Mouse (Mus musculus) left cerebral cortex, postnatal 10 days (tissue): ENCODE results near the gene Cxcl15. TPM values are rescaled to one million over a fixed set of nuclear protein-coding genes. Genes with fewer than 3 reads are reported as not detected.

ENCODE experiments used
- DNase-seq, 2 experiments: peaks; one replicate each; pipeline ENCODE4 v3.0.0; 2021 to 2022; ENCODE audit warnings: low spot score in 2 of 2, mixed read lengths in 1 of 2; ENCODE audit errors: extremely low spot score in 1 of 2
- intact Hi-C: fragments of 180-260 bp; cut with DNase I; formaldehyde crosslinking; loops from one replicate; pipeline ENCODE4 v1.15.1; 2025
- total RNA-seq, 2 experiments: library from RNA; stranded (reverse); gene quantifications; 2 replicates each; pipeline ENCODE4 v1.2.3; 2021

Gene Cxcl15
- not detected for total RNA-seq

DNA sequence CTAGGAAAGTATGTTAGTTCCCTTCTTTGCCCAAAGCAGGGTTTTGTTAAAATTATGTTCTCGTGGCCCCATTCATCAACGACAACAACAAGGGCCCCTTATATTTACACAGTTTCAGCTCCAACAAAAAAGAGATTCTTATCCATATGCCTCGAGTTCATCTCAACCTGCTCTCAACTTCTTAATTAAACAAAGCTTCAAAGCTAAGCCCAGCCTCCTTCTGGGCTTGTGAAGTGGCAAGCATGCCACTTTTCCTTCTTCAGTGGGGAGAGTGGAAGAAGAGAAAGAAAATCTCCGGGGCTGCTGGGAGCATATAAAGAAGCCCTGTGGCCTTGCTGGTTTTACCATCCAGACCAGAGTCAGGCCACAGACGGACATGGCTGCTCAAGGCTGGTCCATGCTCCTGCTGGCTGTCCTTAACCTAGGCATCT is at the start of gene Cxcl15:
Cxcl15 (plus strand) TSS at position 340 of the 431 bp plus-strand sequence.
- intact Hi-C loops: no loop called here
- no peak for DNase-seq

DNA sequence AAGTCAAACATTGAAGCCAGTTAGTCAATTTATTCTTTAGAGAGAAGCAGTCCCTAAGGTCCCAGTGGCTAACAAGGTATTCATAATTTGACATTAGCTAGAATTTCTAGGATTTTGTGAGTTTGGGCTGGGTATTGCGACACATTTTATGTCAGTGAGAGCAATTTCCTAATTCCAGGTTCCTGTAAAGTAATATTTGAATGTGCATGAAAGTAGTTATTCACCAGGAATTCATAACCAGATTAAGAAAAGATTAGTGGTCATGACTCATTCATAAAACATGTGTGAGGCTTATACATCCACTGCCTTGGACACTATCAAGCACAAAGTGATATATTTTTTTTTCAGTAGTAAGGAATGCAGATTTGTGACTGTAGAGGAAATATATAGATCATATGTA is 40.4 kb upstream of the Cxcl15 start:
- DNase-seq: no peak
- intact Hi-C loops: no loop called here

DNA sequence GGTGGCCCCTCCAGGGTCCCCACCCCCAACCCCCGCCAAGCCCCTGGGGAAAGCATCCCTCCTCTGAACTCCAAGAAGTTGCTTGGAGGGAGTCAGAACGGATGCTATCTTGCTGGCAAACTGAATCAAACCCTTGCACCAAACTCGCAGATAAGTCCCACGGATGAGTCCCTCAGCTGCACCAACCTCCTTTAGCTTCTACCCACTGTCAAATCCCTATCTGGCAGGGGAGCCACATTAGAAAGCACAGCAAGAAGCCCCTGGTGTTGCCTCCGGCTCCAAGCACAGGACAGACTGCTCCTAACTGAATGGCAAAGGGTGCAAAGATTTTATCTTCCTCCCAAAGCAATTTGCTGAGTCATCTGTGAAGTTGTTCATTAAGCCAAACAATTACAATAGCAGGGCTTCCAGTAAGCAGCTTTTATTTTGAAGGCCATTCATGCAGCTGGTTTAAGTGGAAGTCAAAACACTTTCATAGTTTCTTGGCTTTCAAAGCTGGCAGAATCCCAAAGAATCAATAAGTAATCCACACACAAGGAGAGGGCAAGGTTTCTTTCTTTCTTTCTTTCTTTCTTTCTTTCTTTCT is 36.2 kb upstream of the Cxcl15 start:
- intact Hi-C loops: no loop called here

DNA sequence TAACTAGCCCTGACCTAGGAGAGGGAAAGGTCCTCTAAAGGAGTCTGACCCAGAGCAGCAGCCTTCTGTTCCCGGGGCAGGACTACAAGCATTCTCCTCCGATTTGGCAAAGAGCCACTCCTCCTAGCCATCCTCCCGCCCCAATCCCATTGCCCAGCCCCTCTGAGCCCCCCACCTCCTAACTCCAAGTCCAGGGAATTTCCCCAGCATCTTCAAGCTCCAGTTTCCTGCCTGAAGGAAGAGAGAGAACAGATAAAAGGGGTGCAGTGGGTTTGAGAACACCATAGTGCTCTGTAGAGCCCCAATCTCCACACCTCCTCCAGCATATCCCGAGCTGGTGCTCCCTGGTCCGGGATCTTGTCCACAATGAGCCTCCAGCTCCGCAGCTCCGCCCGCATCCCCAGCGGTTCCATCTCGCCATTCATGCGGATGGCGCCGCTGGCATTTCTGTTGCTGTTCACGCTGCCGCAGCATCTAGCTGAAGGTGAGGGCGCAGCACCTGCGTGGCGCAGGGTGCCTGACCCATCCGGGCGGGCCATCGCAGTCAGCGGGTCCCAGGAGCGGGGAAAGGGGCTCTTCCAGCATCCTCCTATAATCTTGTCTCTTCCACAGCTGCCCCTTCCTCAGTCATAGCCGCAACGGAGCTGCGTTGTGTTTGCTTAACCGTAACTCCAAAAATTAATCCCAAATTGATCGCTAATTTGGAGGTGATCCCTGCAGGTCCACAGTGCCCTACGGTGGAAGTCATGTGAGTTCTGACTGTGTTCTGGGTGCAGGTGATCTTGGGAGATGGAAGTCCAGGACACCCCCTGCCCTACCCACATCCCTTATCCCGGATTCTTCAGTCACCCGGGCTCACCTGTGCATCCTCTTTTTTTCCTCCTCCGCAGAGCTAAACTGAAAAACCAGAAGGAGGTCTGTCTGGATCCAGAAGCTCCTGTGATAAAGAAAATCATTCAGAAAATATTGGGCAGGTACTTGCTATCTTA is 35.0 kb upstream of the Cxcl15 start, which contains the start of gene Cxcl5:
Cxcl5 (plus strand) TSS at position 284 of the 989 bp plus-strand sequence.
- intact Hi-C loops: no loop called here

More for the DNA sequence above, 36.2 kb upstream of the Cxcl15 start:
- no peak for DNase-seq

DNA sequence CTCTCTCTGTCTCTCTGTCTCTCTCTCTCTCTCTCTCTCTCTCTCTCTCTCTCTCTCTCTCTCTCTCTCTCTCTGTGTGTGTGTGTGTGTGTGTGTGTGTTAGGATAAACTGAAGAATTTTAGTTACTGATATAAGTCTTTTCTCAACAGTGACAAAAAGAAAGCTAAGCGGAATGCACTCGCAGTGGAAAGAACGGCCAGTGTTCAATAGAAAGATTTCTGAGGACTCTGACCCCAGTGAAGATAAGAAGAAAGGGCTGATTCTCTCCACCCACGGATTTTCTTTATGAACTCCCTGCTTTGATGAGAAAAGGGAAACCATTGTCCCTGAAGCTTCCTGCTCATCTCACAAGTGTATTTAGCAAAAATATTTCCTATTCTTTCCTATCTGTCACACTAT is 34.0 kb upstream of the Cxcl15 start:
- intact Hi-C loops: no loop called here
- DNase-seq: no peak

More for the DNA sequence above, 35.0 kb upstream of the Cxcl15 start, which contains the start of gene Cxcl5:
- DNase-seq: peak in 1 of 2 experiments; percentile 25

DNA sequence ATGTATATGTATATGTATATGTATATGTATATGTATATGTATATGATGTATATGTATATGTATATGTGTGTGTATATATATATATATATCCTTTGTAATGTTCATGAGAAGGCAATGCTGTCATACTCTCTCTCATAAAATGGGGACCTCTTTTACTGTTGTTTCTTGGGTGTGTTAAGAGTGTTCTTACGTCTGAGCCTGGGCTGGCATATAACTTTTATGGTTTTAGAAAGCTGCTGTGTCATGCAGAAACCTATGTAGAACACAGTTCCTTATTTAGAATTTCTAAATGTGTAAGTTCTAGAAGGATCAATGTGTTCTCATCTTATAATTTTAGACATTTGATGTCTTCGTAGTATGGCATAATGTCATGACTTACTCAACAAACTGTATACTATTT is 33.5 kb upstream of the Cxcl15 start:
- intact Hi-C loops: no loop called here

DNA sequence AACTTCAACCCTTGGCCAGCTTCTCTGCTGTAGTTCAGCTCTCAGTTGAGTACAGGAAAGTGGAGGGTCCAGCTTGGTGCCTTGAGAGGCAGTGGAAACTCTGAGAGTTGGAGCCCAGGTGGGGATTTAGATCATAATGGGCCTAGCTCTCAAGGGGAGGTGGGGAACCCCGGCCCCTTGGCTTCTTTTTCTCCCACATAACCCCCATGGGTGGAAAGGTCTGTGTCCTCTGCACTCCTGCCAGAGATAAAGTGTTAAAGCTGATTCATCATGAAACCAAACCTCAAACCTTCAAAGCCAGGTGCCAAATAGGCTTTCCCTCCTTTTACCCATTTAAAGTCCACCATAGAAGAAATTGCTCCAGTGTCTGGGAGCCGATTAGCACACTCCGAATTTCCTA is 32.5 kb upstream of the Cxcl15 start:
- intact Hi-C loops: no loop called here
- DNase-seq: no peak

More for the DNA sequence above, 33.5 kb upstream of the Cxcl15 start:
- DNase-seq: no peak

DNA sequence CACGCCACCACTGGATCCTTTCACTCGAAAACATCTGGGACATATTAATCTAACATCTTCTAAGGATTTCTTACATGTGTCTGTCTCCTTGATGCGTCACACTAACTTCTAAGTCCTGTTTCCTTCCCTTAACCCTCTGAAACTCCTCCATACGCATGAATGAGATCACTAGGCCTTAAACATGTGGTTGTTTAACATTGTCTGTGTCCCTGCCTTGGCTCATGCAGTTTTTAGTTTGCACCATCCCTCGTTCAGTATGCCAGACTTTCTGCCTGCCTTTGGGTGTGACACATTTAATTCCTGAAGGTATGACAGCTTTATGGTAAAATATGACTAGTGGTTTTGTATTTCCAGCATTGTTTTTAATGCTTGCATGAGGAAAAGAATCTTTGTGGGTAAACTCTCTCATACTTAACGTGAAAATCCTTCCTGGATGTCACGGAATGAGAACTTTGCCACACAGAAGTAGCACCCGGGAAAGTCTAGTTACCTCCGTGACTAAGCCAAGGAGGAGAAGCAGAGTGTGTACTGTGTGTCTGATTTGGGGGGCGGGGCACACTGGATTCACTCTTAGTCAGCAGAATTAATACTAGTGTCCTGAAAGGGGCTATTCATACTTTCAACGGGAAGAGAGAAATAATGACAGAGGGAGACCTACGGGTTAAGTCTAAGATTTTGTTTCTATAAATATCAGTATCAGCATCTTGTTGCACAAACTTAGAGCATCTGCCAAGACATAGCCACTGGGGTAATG is 30.2 kb upstream of the Cxcl15 start:
- intact Hi-C loops: no loop called here
- DNase-seq: no peak

DNA sequence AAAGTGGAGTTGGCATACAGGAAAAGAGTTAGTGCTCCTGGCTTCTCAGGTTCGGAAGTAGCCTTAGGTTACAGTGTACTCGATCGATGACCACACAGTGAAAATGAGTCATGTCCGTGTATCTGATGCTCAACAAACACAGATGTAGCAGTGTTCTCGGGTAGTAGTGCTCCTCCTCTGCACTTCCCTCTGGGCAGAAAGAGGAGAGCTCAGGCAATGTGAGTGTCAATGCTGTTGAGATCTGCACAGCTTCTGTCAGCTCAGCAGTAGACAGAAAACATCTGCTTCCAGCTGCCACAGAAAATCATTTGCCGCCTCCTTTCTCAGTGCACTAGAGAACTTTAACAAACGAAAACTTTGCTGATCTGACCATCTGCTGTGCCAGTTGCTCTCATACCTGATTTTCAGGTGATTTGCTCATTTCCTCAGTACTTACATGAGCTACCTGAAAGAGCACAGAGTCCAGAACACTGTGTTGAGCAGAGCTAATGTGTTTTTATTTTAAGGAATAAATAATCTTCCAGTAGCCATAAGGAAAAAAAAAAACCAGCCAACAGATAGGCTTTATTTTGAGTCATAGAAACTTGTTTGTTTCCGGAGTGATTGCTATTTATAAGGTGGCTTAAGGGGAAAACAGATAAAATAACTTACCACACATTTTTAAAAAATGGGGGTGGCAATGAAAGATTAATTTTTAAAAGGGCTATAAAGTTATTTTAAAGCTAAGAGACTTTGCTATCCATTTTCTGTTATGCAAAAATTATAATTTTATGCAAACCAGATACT is 28.3 kb upstream of the Cxcl15 start:
- DNase-seq: no peak
- intact Hi-C loops: no loop called here

DNA sequence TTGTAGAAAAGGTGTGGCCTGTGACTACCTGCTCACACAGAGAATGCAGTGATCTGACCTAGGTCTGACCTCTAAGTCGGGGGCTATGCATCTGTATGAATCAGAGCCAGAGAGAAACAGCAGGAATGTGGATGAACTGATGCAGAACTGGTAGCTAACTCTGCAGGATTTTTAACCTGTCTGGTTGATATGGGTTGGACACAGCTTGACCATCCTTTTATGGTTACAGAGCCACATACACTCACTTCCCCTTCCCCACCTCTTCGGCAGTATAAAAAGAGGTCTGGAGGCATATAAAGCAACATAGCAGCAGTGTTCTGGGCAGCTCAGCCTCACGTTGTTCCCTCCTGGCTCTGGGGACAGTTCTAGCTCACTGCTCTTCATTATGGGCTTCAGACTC is 26.1 kb upstream of the Cxcl15 start, which contains the start of gene Ppbp:
Ppbp (plus strand) TSS at position 301 of the 400 bp plus-strand sequence.
- DNase-seq: no peak
- intact Hi-C loops: no loop called here

DNA sequence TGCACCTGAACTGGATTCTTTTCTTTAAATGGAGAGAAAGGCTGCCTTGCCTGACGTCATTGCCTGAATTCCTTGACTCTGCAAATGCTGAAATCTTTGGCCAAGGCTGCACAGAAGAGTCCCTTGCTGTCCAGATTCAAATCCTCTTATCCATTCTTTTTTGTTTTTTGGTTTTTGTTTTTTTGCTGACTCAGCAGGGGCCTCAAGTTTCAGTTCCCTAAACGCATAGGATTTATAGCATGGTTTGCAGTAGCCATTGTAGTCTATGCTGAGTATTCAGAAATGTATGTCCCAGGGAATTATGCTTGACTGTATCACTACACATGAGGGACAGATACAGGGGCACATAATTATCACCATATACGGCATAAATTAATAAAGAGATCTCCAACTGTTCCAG is 23.0 kb upstream of the Cxcl15 start:
- intact Hi-C loops: no loop called here
- DNase-seq: no peak

DNA sequence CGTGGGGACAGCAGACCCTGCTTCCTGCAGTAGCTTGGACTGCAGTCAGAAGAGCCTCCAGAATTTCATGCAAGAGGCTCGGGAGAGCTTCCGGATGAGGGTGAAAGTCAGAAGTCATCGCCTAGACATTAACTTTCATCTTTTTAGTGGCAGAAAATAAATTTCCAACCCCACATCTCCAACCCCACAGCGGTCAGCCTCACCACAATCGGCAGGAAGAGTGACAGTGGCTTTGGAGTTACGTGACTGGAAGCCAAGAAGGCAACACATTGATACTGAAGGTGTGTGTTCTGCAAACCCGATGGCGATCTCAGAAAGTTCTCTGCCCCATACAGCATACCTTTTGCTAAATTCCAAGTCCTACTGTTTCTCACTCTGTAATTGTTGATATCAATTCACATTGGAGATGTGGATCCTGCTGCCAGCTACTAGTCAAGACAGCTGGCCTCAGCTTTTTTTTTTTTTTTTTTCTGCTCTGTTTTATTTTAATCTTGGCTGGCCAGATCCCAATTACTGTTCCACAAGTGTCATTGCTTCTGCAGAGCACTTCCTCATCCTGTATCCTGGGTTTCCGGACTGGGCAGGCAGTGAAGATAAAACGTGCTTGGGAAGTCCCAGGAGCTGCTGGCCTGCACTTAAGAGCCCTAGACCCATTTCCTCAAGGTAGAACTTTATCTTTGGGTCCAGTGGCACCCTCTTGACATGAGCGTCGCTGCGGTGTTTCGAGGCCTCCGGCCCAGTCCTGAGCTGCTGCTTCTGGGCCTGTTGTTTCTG is 22.3 kb upstream of the Cxcl15 start, which contains the start of gene Pf4:
Pf4 (plus strand) TSS at position 556 of the 774 bp plus-strand sequence.
- no peak for DNase-seq
- intact Hi-C loops: no loop called here

DNA sequence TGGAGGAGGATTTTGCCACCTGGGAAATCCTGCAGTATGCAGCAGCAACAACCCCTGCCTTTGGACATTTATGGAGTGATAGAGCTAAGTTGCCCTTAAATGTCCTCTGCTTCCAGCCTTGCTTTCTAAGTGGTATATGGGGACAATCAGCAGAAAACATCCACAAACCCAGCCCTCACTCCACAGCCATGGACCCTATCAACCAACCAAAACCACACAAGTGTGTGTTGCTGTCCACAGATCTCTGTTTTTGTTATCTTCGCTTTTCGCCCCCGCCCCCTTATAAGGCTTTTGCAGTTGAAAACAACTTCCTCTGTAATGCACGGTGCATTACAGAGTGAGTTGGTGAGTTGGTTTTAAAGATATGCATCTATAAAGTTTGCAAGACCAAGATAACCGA is 18.8 kb upstream of the Cxcl15 start:
- DNase-seq: no peak
- intact Hi-C loops: no loop called here

DNA sequence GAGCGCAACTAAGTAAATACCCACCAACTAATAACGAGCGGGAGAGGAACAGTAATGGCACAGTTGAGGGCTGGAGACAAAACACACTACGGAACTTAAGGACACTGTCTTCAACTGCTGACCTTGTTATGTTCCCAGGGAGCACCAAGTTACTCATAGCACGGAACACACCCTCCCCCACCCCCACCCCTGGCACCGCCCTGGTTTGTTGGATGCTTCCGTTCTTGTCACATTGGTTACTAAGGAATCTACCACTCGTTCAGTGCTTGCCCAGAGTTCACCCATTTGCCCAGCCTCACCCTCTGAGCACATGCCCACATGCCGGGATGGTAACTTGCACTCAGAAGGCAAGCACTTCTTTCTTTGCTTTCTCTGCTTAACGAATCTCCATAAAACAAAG is 16.7 kb upstream of the Cxcl15 start:
- intact Hi-C loops: no loop called here
- no peak for DNase-seq

DNA sequence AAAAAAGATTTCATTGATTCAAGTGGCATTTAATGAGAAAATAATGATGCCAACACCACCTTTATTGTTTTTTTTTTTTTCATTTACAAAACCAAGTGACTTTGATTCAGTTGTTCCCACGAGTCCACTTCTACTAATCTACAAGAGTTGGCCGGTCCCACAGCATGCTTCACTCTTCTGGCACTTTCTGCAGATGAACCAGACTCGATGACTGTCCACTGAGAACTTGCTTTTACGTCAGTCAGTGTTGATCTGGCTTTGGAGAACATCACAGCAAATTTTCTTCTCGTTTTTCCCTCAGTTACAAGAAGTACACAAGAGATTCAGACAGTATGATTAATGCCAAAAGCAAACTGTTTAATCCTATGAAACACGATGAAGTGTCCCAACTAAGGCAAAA is 15.5 kb upstream of the Cxcl15 start:
- no peak for DNase-seq
- intact Hi-C loops: no loop called here

DNA sequence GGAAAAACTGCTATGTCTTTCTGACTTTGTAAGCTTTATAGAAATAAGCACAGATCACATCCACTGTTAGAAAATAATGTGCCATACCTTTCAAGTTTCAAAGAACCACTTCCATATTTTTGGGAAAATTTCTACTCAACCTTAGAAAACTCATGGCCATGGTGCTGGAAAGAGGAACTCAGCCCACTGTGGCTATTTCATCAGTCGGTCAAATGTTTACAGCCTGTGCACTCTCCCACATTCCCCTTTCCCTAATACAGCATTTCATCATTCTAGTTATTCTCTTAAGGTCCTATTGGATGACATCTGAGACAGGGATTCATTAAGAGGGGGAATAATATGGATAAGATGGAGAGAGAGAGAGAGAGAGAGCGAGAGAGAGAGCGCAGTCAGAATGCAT is 10.6 kb upstream of the Cxcl15 start:
- no peak for DNase-seq
- intact Hi-C loops: no loop called here

DNA sequence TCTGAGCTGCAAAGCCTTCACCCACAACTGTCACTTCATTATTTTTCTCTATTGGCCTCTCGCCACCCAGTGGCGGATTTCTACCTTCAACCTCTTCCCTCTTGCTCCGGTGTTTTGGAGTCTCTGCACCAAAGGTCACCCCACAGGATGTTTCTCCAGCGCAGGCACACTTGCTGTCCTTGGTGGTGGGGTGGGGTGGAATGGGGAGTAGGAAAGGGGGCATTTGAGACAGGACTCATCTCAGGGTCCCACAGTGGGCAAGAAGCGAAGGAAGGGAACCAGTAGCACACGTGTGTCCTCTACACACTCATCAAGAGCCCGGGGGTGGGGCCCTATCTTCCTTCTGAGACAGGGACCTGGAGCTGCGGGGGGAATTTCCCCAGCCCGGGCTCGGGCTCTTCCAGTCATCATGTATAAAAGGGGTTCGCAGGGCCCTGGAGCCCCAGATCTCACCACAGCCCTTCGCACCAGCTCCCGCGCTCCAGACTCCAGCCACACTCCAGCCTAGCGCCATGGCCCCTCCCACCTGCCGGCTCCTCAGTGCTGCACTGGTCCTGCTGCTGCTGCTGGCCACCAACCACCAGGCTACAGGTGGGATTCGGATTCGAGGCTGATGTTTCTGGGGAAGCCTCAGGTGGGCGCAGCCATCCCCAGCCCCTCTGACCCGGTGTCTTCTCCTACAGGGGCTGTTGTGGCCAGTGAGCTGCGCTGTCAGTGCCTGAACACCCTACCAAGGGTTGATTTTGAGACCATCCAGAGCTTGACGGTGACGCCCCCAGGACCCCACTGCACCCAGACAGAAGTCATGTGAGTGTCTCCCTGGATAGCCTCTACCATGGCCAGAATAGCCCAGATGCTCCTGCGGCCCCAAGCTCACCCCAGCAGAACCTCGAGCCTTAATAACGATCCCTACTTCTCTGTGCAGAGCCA is 8.4 kb upstream of the Cxcl15 start, which contains the start of gene Cxcl3:
Cxcl3 (plus strand) TSS at position 445 of the 930 bp plus-strand sequence.
- intact Hi-C loops: loop anchor here (5.0 kb wide), 1 partner anchor 124 kb away; no protein-coding TSS in a partner anchor
- DNase-seq: no peak
